In genomic region chr1:33531097-33531856, GRCm38 (mm10) we compare ENCODE assay signal across 10 mouse cellular contexts.
DNase-seq lines count a peak whose midpoint lies in the region; ATAC-seq lines count a peak whose summit lies in the region.
"Had no signal": no experiment of that assay in that cellular context is flagged by ENCODE, and none has a peak within 500 bp of the region (broad histone marks: within the 10 kb centered on the region; RNA-seq: fewer than 3 reads in every experiment).

No protein-coding gene starts in this region.

- no peaks in the 10 kb centered on the region for H3K36me3 ChIP-seq in forebrain, embryonic 12.5 days (replicated peaks)
- H3K36me3 ChIP-seq in midbrain, embryonic 15.5 days (replicated peaks), result no peaks in the 10 kb centered on the region

- H3K27ac ChIP-seq in forebrain, embryonic 12.5 days, result no peak overlapping the region
- peak overlapping the region; percentile 49 for H3K27ac ChIP-seq in midbrain, embryonic 15.5 days

- no peaks in the 10 kb centered on the region for H3K9me3 ChIP-seq in forebrain, embryonic 12.5 days
- no peaks in the 10 kb centered on the region for H3K9me3 ChIP-seq in midbrain, embryonic 15.5 days

- peak; percentile 23 for DNase-seq in adrenal gland, adult 8-10 months
- no peak for DNase-seq in adrenal gland, postnatal 4 days (ENCODE audit: low spot score in 2 of 2)
- DNase-seq in layer of hippocampus, adult 9-11 months, result peak; percentile 79
- no peak for DNase-seq in gastrocnemius, postnatal 25 days
- no peak for DNase-seq in cerebellum, postnatal 25 days
- no peak for DNase-seq in thymus, postnatal 0 days (ENCODE audit: low spot score)
- DNase-seq: cerebellum, adult 18-20 months had no signal

- no peaks in the 10 kb centered on the region for H3K27me3 ChIP-seq in forebrain, embryonic 12.5 days
- no peaks in the 10 kb centered on the region for H3K27me3 ChIP-seq in midbrain, embryonic 15.5 days (replicated peaks)
- H3K27me3 ChIP-seq: Patski had no signal

- WGBS in forebrain, embryonic 12.5 days, result 74% methylated on average over 5 of the region's 5 CpGs
- 49% methylated on average over 5 of the region's 5 CpGs for WGBS in midbrain, embryonic 15.5 days

- H3K4me2 ChIP-seq in forebrain, embryonic 12.5 days, result no peak overlapping the region
- no peak overlapping the region for H3K4me2 ChIP-seq in midbrain, embryonic 15.5 days

- H3K4me3 ChIP-seq in forebrain, embryonic 12.5 days (replicated peaks), result no peak overlapping the region
- H3K4me3 ChIP-seq in midbrain, embryonic 15.5 days, result no peak overlapping the region

- peak; percentile 39; the same call in 1 of the 2 replicates for ATAC-seq in forebrain, embryonic 12.5 days (ENCODE audit: low FRiP score)
- peak; percentile 70 for ATAC-seq in midbrain, embryonic 15.5 days (replicated peaks)
- ATAC-seq: Patski had no signal

- peaks cover 15% of the 10 kb centered on the region for H3K4me1 ChIP-seq in forebrain, embryonic 12.5 days
- peaks cover 17% of the 10 kb centered on the region for H3K4me1 ChIP-seq in midbrain, embryonic 15.5 days

- H3K9ac ChIP-seq in forebrain, embryonic 12.5 days, result no peak overlapping the region
- no peak overlapping the region for H3K9ac ChIP-seq in midbrain, embryonic 15.5 days

Comparison
In these comparisons a context has a peak if more than half of its experiments do, and no peak if none do; other contexts are left out.
1. DNase-seq: peak in adrenal gland, adult 8-10 months (single experiment) and layer of hippocampus, adult 9-11 months (single experiment); none in adrenal gland, postnatal 4 days (0 of 2), gastrocnemius, postnatal 25 days (single experiment), cerebellum, postnatal 25 days (0 of 2) and thymus, postnatal 0 days (single experiment).